Mouse (Mus musculus) liver, postnatal 0 days (tissue): ENCODE results near the gene Atl3. TPM values are rescaled to one million over a fixed set of nuclear protein-coding genes. Genes with fewer than 3 reads are reported as not detected.

Experiments
- ATAC-seq: fragments of 200-750 bp; cut with Nextera tagmentation; 2 replicates; pipeline ENCODE4 v1.8.0; 2017; ENCODE audit warnings: mild to moderate bottlenecking, moderate library complexity
- DNase-seq: peaks from one replicate; pipeline ENCODE4 v3.0.0-alpha.2; 2016
- H3K27ac ChIP-seq: fragments of 300-500 bp; sonication (generic); 2 replicates; pipeline ENCODE4 v1.5.1; 2014; ENCODE audit warnings: antibody characterized with exemption, moderate library complexity, mild to moderate bottlenecking, low read depth
- H3K27me3 ChIP-seq: fragments of 300-500 bp; sonication (generic); 2 replicates; pipeline ENCODE4 v1.6.1; 2014; ENCODE audit warnings: low read length, control low read depth, mixed read lengths; ENCODE audit not compliant: insufficient read depth
- H3K36me3 ChIP-seq: fragments of 300-500 bp; sonication (generic); replicated peaks from 2 replicates; pipeline ENCODE4 v1.6.1; 2014; ENCODE audit warnings: mild to moderate bottlenecking, control low read depth, low read length, moderate library complexity, mixed read lengths; ENCODE audit not compliant: insufficient read depth
- H3K4me1 ChIP-seq: fragments of 300-500 bp; sonication (generic); 2 replicates; pipeline ENCODE4 v1.6.1; 2014; ENCODE audit warnings: antibody characterized with exemption, mild to moderate bottlenecking, control low read depth; ENCODE audit not compliant: insufficient read depth
- H3K4me2 ChIP-seq: fragments of 300-500 bp; sonication (generic); 2 replicates; pipeline ENCODE4 v1.6.1; 2014; ENCODE audit warnings: low read depth, mild to moderate bottlenecking, low read length, moderate library complexity, mixed read lengths
- H3K4me3 ChIP-seq: fragments of 300-500 bp; sonication (generic); 2 replicates; pipeline ENCODE4 v1.5.1; 2014; ENCODE audit warnings: low read depth, low read length
- H3K9ac ChIP-seq: fragments of 300-500 bp; sonication (generic); replicated peaks from 2 replicates; pipeline ENCODE4 v1.6.1; 2014; ENCODE audit warnings: mild to moderate bottlenecking, moderate library complexity
- H3K9me3 ChIP-seq: fragments of 300-500 bp; sonication (generic); 2 replicates; pipeline ENCODE4 v1.6.1; 2016; ENCODE audit warnings: mild to moderate bottlenecking, control low read depth, low read length, mixed read lengths
- CTCF ChIP-seq: sonication (generic); IDR thresholded peaks from 2 replicates; pipeline ENCODE4 v1.5.1; 2016; ENCODE audit warnings: antibody characterized with exemption, low read depth
- EP300 ChIP-seq: IDR thresholded peaks from 2 replicates; pipeline ENCODE4 v1.6.1; 2016; ENCODE audit warnings: antibody characterized with exemption, low read depth, mild to moderate bottlenecking
- WGBS: fragments of 180-500 bp; shearing (Covaris S2); extraction: QIAGEN DNeasy Blood & Tissue Kit; methylation state at CpG from one replicate; pipeline ENCODE4 v1.1.7; 2014; ENCODE audit not compliant: insufficient replicate concordance; 5-methylcytosine and 5-hydroxymethylcytosine counted together
- polyA plus RNA-seq: library from polyadenylated mRNA; unstranded; fragments of >200 nt; fragmentation: Nextera tagmentation; extraction: Ambion mirVana; gene quantifications from 2 replicates; pipeline ENCODE4 v1.2.1, GENCODE M21; 2015

Atl3 gene
- polyA plus RNA-seq, 1 experiment from 2014 or later = 7.2 TPM

DNA sequence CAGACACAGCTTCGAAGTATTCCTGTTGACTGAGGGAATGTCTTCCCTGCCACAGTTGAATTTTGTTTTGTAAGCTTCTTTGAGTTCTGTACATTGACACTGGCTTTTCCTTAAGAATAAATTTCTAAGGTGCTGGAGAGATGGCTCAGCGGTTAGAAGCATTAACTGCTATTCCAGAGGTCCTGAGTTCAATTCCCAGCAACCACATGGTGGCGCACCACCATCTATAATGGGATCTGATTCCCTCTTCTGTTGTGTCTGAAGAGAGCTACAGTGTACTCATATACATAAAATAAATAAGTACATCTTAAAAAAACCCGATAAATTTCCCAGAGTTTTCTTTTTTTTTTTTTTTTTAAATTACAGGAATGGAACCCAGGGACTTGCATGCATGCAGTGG lies 14.2 kb downstream of the Atl3 start:
- no peaks in the 10 kb centered on the region; the same call in 1 of the 2 replicates for H3K4me1 ChIP-seq
- no peak overlapping the region for H3K4me3 ChIP-seq
- no peak overlapping the region for H3K9ac ChIP-seq
- no peak overlapping the region for H3K27ac ChIP-seq
- TF ChIP-seq CTCF (peak; percentile 46), EP300 (no peak)
- ATAC-seq (no peak), DNase-seq (no peak)
- H3K4me2 ChIP-seq = no peak overlapping the region
- WGBS = 79% methylated on average over 4 of the region's 4 CpGs
- no peaks in the 10 kb centered on the region for H3K27me3 ChIP-seq
- H3K9me3 ChIP-seq = no peaks in the 10 kb centered on the region
- H3K36me3 ChIP-seq = peaks cover 15% of the 10 kb centered on the region

- Histone ChIP-seq H3K9me3 (no peaks in the 10 kb centered on the region), H3K27ac (no peak overlapping the region), H3K4me1 (no peaks in the 10 kb centered on the region), H3K27me3 (no peaks in the 10 kb centered on the region), H3K9ac (no peak overlapping the region), H3K36me3 (peaks cover 26% of the 10 kb centered on the region), H3K4me3 (no peak overlapping the region), H3K4me2 (no peak overlapping the region)
- no peak for ATAC-seq
- no peak for TF ChIP-seq CTCF
- no peak for TF ChIP-seq EP300
- no peak for DNase-seq
- 77% methylated on average over 1 of the region's 1 CpGs for WGBS
Measured at GRCm38 (mm10) chr19:7516437-7516836, 22.6 kb downstream of the Atl3 start.

- no peak overlapping the region for H3K4me3 ChIP-seq
- H3K27me3 ChIP-seq = no peaks in the 10 kb centered on the region
- H3K4me1 ChIP-seq = no peaks in the 10 kb centered on the region
- H3K27ac ChIP-seq = no peak overlapping the region
- H3K9me3 ChIP-seq = no peaks in the 10 kb centered on the region
- no peak overlapping the region for H3K4me2 ChIP-seq
- 84% methylated on average over 3 of the region's 3 CpGs for WGBS
- H3K36me3 ChIP-seq = peaks cover 53% of the 10 kb centered on the region
- no peak for DNase-seq
- ATAC-seq = no peak
- H3K9ac ChIP-seq = no peak overlapping the region
- no peak for TF ChIP-seq EP300
- no peak for TF ChIP-seq CTCF
Measured at GRCm38 (mm10) chr19:7521619-7522018, 27.8 kb downstream of the Atl3 start.

- Histone ChIP-seq H3K9ac (no peak overlapping the region), H3K9me3 (no peaks in the 10 kb centered on the region), H3K27ac (no peak overlapping the region), H3K4me1 (no peaks in the 10 kb centered on the region), H3K36me3 (peaks cover 54% of the 10 kb centered on the region), H3K4me2 (no peak overlapping the region), H3K27me3 (no peaks in the 10 kb centered on the region), H3K4me3 (no peak overlapping the region)
- TF ChIP-seq CTCF (no peak), EP300 (no peak)
- WGBS = 90% methylated on average over 2 of the region's 2 CpGs
- DNase-seq (no peak), ATAC-seq (no peak)
Measured at GRCm38 (mm10) chr19:7522856-7523255, 29.0 kb downstream of the Atl3 start.

DNA sequence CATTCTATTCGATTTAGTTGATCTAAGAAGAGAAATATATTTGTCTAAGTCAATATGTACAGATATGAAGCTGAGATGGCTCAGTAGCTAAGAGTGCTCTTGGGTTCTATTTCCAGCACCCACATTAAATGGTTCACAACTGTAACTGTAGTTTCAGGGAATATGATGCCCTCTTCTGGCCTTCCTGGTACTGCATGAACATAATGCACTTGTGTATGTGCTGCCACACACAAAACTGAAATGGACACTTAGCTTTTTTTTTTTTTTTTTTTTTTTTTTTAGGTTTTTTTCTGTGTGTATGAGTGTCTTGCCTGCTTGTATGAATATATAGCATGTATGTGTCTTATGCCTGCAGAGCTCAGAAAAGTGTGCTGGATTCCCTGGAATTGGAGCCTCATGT lies 29.5 kb downstream of the Atl3 start:
- Histone ChIP-seq H3K4me3 (no peak overlapping the region), H3K36me3 (peaks cover 52% of the 10 kb centered on the region), H3K4me2 (no peak overlapping the region), H3K4me1 (no peaks in the 10 kb centered on the region), H3K27ac (no peak overlapping the region), H3K27me3 (no peaks in the 10 kb centered on the region), H3K9me3 (no peaks in the 10 kb centered on the region), H3K9ac (no peak overlapping the region)
- TF ChIP-seq EP300 (no peak), CTCF (peak; percentile 45)
- DNase-seq (no peak), ATAC-seq (no peak)
- WGBS = 83% methylated on average over 1 of the region's 1 CpGs

DNA sequence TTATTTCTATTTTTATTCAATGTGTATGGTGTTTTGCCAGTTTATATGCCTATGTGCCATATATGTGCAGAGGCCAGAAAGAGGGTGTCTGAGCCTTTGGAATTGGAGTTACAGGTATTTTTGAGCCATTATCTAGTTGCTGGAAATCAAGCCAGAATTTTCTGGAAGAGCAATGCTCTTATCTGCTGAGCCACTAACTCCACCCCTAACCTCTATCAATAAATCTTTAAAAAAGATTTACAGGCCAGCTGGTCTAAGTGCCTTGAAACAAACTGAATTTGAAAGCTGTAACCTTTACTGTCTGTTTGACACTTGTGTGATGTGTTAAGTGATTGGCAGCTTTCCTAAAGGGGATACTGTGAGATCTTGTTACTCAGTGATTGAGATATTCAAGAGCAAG lies 29.9 kb downstream of the Atl3 start:
- Histone ChIP-seq H3K36me3 (peaks cover 49% of the 10 kb centered on the region), H3K4me3 (no peak overlapping the region), H3K9ac (no peak overlapping the region), H3K27me3 (no peaks in the 10 kb centered on the region), H3K4me2 (no peak overlapping the region), H3K4me1 (no peaks in the 10 kb centered on the region), H3K27ac (no peak overlapping the region), H3K9me3 (no peaks in the 10 kb centered on the region)
- ATAC-seq (no peak), DNase-seq (no peak)
- no peak for TF ChIP-seq EP300
- TF ChIP-seq CTCF = no peak

- H3K27me3 ChIP-seq = no peaks in the 10 kb centered on the region
- H3K4me1 ChIP-seq = no peaks in the 10 kb centered on the region
- H3K9ac ChIP-seq = no peak overlapping the region
- TF ChIP-seq CTCF = no peak
- no peak for TF ChIP-seq EP300
- peaks cover 46% of the 10 kb centered on the region for H3K36me3 ChIP-seq
- no peak overlapping the region for H3K4me2 ChIP-seq
- no peak for DNase-seq
- WGBS = 91% methylated on average over 3 of the region's 3 CpGs
- no peak overlapping the region for H3K27ac ChIP-seq
- no peak overlapping the region for H3K4me3 ChIP-seq
- H3K9me3 ChIP-seq = no peaks in the 10 kb centered on the region
- ATAC-seq = no peak
Measured at GRCm38 (mm10) chr19:7524879-7525278, 31.0 kb downstream of the Atl3 start.
